In genomic region chr7:144863196-144863595, GRCm38 (mm10) we compare ENCODE assay signal across 27 mouse cellular contexts. TPM values are rescaled to one million over a fixed set of nuclear protein-coding genes. Genes with fewer than 3 reads are reported as not detected.
DNase-seq lines count a peak whose midpoint lies in the region; ATAC-seq lines count a peak whose summit lies in the region.
"Had no signal": no experiment of that assay in that cellular context is flagged by ENCODE, and none has a peak within 500 bp of the region (broad histone marks: within the 10 kb centered on the region; RNA-seq: fewer than 3 reads in every experiment).

No protein-coding gene starts in this region.

- peaks cover 22% of the 10 kb centered on the region for H3K4me1 ChIP-seq in forebrain, embryonic 10.5 days
- H3K4me1 ChIP-seq in forebrain, embryonic 15.5 days: peaks cover 14% of the 10 kb centered on the region
- peaks cover 25% of the 10 kb centered on the region for H3K4me1 ChIP-seq in midbrain, embryonic 10.5 days
- peaks cover 14% of the 10 kb centered on the region; the same call in 1 of the 2 replicates for H3K4me1 ChIP-seq in midbrain, embryonic 15.5 days
- H3K4me1 ChIP-seq: liver, embryonic 15.5 days had no signal

- no peak overlapping the region for H3K9ac ChIP-seq in forebrain, embryonic 15.5 days (replicated peaks)
- no peak overlapping the region for H3K9ac ChIP-seq in midbrain, embryonic 15.5 days
- H3K9ac ChIP-seq: embryonic facial prominence, embryonic 15.5 days; hindbrain, embryonic 15.5 days; liver, embryonic 15.5 days; neural tube, embryonic 12.5 days had no signal

- DNase-seq in forebrain, embryonic 10.5 days (ENCODE audit: extremely low spot score, low spot score): peak; percentile 25
- DNase-seq in midbrain, embryonic 10.5 days (ENCODE audit: low spot score): peak; percentile 37
- DNase-seq in embryo, embryonic 9.5 days (ENCODE audit: extremely low spot score): peak; percentile 31
- DNase-seq in right cerebral cortex, postnatal 14 days: no peak
- no peak for DNase-seq in ovary, postnatal 14 days (ENCODE audit: low spot score)
- DNase-seq: adrenal gland, postnatal 36 days; cerebellum, adult 11 months; cerebellum, adult 9-11 months; gastrocnemius, postnatal 36 days; heart, adult 2 months; liver; right cerebral cortex, postnatal 4 days; thymus, postnatal 14 days had no signal

- no peak overlapping the region for H3K4me3 ChIP-seq in forebrain, embryonic 10.5 days
- H3K4me3 ChIP-seq in forebrain, embryonic 15.5 days: no peak overlapping the region
- H3K4me3 ChIP-seq in midbrain, embryonic 10.5 days: no peak overlapping the region
- H3K4me3 ChIP-seq in midbrain, embryonic 15.5 days: no peak overlapping the region
- H3K4me3 ChIP-seq: embryonic facial prominence, embryonic 15.5 days; heart, adult 2 months; hindbrain, embryonic 15.5 days; left cerebral cortex, adult 2 months; liver, embryonic 15.5 days; neural tube, embryonic 12.5 days had no signal

- no peak overlapping the region for H3K4me2 ChIP-seq in forebrain, embryonic 15.5 days (replicated peaks)
- no peak overlapping the region for H3K4me2 ChIP-seq in midbrain, embryonic 15.5 days
- H3K4me2 ChIP-seq: embryonic facial prominence, embryonic 15.5 days; hindbrain, embryonic 15.5 days; liver, embryonic 15.5 days; neural tube, embryonic 12.5 days had no signal

- peaks cover 94% of the 10 kb centered on the region for H3K27me3 ChIP-seq in forebrain, embryonic 10.5 days (ENCODE audit: poor library complexity, severe bottlenecking)
- peaks cover 70% of the 10 kb centered on the region for H3K27me3 ChIP-seq in forebrain, embryonic 15.5 days
- H3K27me3 ChIP-seq in midbrain, embryonic 10.5 days (ENCODE audit: low read depth, poor library complexity, severe bottlenecking): peaks cover 94% of the 10 kb centered on the region
- H3K27me3 ChIP-seq in midbrain, embryonic 15.5 days (replicated peaks): peaks cover 70% of the 10 kb centered on the region

- H3K27ac ChIP-seq in forebrain, embryonic 10.5 days: no peak overlapping the region
- no peak overlapping the region for H3K27ac ChIP-seq in forebrain, embryonic 15.5 days (replicated peaks)
- no peak overlapping the region for H3K27ac ChIP-seq in midbrain, embryonic 10.5 days (replicated peaks)
- H3K27ac ChIP-seq in midbrain, embryonic 15.5 days: no peak overlapping the region
- H3K27ac ChIP-seq: embryonic facial prominence, embryonic 15.5 days; heart, adult 2 months; hindbrain, embryonic 15.5 days; left cerebral cortex, adult 2 months; liver, embryonic 15.5 days; macrophage; neural tube, embryonic 12.5 days had no signal

- 1% methylated on average over 11 of the region's 11 CpGs for WGBS in forebrain, embryonic 10.5 days
- 1% methylated on average over 11 of the region's 11 CpGs for WGBS in forebrain, embryonic 15.5 days
- WGBS in midbrain, embryonic 10.5 days: under 1% methylated on average over 11 of the region's 11 CpGs
- 3% methylated on average over 11 of the region's 11 CpGs for WGBS in midbrain, embryonic 15.5 days

- ATAC-seq in forebrain, embryonic 15.5 days (replicated peaks): no peak
- no peak for ATAC-seq in midbrain, embryonic 15.5 days (replicated peaks)
- ATAC-seq: forebrain, embryonic 16.5 days; intestine, embryonic 16.5 days had no signal

- H3K36me3 ChIP-seq in forebrain, embryonic 10.5 days (replicated peaks): no peaks in the 10 kb centered on the region
- no peaks in the 10 kb centered on the region for H3K36me3 ChIP-seq in forebrain, embryonic 15.5 days
- H3K36me3 ChIP-seq in midbrain, embryonic 10.5 days: no peaks in the 10 kb centered on the region
- H3K36me3 ChIP-seq in midbrain, embryonic 15.5 days (replicated peaks): no peaks in the 10 kb centered on the region
- H3K36me3 ChIP-seq: embryonic facial prominence, embryonic 15.5 days; hindbrain, embryonic 15.5 days; liver, embryonic 15.5 days; neural tube, embryonic 12.5 days had no signal

- H3K9me3 ChIP-seq in forebrain, embryonic 10.5 days: no peaks in the 10 kb centered on the region
- no peaks in the 10 kb centered on the region for H3K9me3 ChIP-seq in forebrain, embryonic 15.5 days
- H3K9me3 ChIP-seq in midbrain, embryonic 10.5 days (replicated peaks): no peaks in the 10 kb centered on the region
- H3K9me3 ChIP-seq in midbrain, embryonic 15.5 days: no peaks in the 10 kb centered on the region
- H3K9me3 ChIP-seq: embryonic facial prominence, embryonic 15.5 days; hindbrain, embryonic 15.5 days; liver, embryonic 15.5 days; neural tube, embryonic 12.5 days had no signal

RNA-seq across cellular contexts. Expression of gene Fgf4, which starts 16.0 kb away (rescaled TPM):
- not detected in 2 replicates for polyA plus RNA-seq in forebrain, embryonic 10.5 days (2016; fragmentation: Nextera tagmentation; extraction: Ambion mirVana)
- polyA plus RNA-seq in forebrain, embryonic 15.5 days (2015; fragmentation: Nextera tagmentation; extraction: Ambion mirVana): not detected in 2 replicates
- 0.07 TPM in 1 of 2 replicates, not detected in the other for polyA plus RNA-seq in midbrain, embryonic 10.5 days (2016; fragmentation: Nextera tagmentation; extraction: Ambion mirVana)
- not detected in 2 replicates for polyA plus RNA-seq in midbrain, embryonic 15.5 days (2015; fragmentation: Nextera tagmentation; extraction: Ambion mirVana)
- polyA plus RNA-seq: forebrain, embryonic 16.5 days; heart, adult 2 months; heart, embryonic 14.5 days; hindbrain, embryonic 15.5 days; intestine, embryonic 16.5 days; kidney, embryonic 14.5 days; liver, embryonic 15.5 days; lung, embryonic 16.5 days; macrophage; stomach, embryonic 14.5 days had no signal

RNA-seq across cellular contexts. Expression of gene Fgf3, which starts 25.3 kb away (rescaled TPM):
- polyA plus RNA-seq in forebrain, embryonic 10.5 days (2016; fragmentation: Nextera tagmentation; extraction: Ambion mirVana): 0.98 and 1.2 TPM in 2 replicates
- polyA plus RNA-seq in forebrain, embryonic 15.5 days (2015; fragmentation: Nextera tagmentation; extraction: Ambion mirVana): 2.5 and 2.7 TPM in 2 replicates
- polyA plus RNA-seq in midbrain, embryonic 10.5 days (2016; fragmentation: Nextera tagmentation; extraction: Ambion mirVana): 2.9 TPM in 2 replicates
- 2.9 and 4.8 TPM in 2 replicates for polyA plus RNA-seq in midbrain, embryonic 15.5 days (2015; fragmentation: Nextera tagmentation; extraction: Ambion mirVana)
- polyA plus RNA-seq: heart, adult 2 months; heart, embryonic 14.5 days; intestine, embryonic 16.5 days; lung, embryonic 16.5 days; macrophage; stomach, embryonic 14.5 days had no signal

RNA-seq across cellular contexts. Expression of gene Fgf15, which starts 33.1 kb away (rescaled TPM):
- polyA plus RNA-seq in forebrain, embryonic 10.5 days (2016; fragmentation: Nextera tagmentation; extraction: Ambion mirVana): 60.7 and 78.7 TPM in 2 replicates
- polyA plus RNA-seq in forebrain, embryonic 15.5 days (2015; fragmentation: Nextera tagmentation; extraction: Ambion mirVana): 20.0 and 20.8 TPM in 2 replicates
- 96.3 and 110 TPM in 2 replicates for polyA plus RNA-seq in midbrain, embryonic 10.5 days (2016; fragmentation: Nextera tagmentation; extraction: Ambion mirVana)
- polyA plus RNA-seq in midbrain, embryonic 15.5 days (2015; fragmentation: Nextera tagmentation; extraction: Ambion mirVana): 26.7 and 26.8 TPM in 2 replicates
- polyA plus RNA-seq: heart, adult 2 months; heart, embryonic 14.5 days; liver, embryonic 15.5 days; lung, embryonic 16.5 days; macrophage; stomach, embryonic 14.5 days had no signal

RNA-seq across cellular contexts. Expression of gene LTO1, which starts 51.7 kb away (rescaled TPM):
- 24.6 and 26.7 TPM in 2 replicates for polyA plus RNA-seq in forebrain, embryonic 10.5 days (2016; fragmentation: Nextera tagmentation; extraction: Ambion mirVana)
- 36.3 and 39.3 TPM in 2 replicates for polyA plus RNA-seq in forebrain, embryonic 15.5 days (2015; fragmentation: Nextera tagmentation; extraction: Ambion mirVana)
- polyA plus RNA-seq in midbrain, embryonic 10.5 days (2016; fragmentation: Nextera tagmentation; extraction: Ambion mirVana): 30.7 and 34.4 TPM in 2 replicates
- polyA plus RNA-seq in midbrain, embryonic 15.5 days (2015; fragmentation: Nextera tagmentation; extraction: Ambion mirVana): 32.2 and 33.6 TPM in 2 replicates

Comparison
In these comparisons a context has a peak if more than half of its experiments do, and no peak if none do; other contexts are left out.
1. DNase-seq: peak in forebrain, embryonic 10.5 days (single experiment), midbrain, embryonic 10.5 days (single experiment) and embryo, embryonic 9.5 days (single experiment); none in right cerebral cortex, postnatal 14 days (single experiment) and ovary, postnatal 14 days (single experiment).